Mouse (Mus musculus): ENCODE measurements around the gene Usp2.

DNA sequence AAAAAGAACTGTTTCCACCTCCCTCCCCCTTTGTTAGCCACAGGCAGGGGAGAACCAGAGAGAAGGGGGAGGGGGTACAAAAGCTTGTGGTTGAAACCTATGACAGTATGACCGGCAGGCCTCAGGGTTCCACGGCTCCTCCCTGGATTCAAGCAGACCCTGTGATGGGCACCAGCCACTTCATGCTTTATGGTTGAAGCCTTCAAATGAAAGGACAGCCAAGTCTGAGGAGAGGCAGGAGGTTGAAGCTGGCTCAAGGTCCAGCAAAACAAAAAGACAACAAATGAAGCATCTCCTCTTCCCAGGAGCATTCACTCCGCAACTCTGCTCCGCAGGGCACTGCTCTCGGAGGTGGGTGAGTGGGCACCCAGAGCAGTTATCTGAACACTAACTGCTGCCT is 76.6 kb downstream of the Usp2 start:
- TF ChIP-seq CTCF (conservative IDR thresholded peaks at IDR 0.05; ENCODE audit: low read length) (no peak), NANOG (IDR thresholded peaks at IDR 0.05; ENCODE audit: borderline replicate concordance, low read length) (no peak)
